Mouse (Mus musculus) kidney, postnatal 36 days (tissue): Measurements from ENCODE around the gene Ralgps1.

Experiments
- DNase-seq, 2 experiments: peaks; one replicate each; pipeline ENCODE4 v3.0.0; 2021 to 2022; ENCODE audit warnings: mixed read lengths in 2 of 2

Gene Ralgps1

GRCm38 (mm10) chr2:33320568-33320967 is 50.7 kb downstream of the Ralgps1 start:
- DNase-seq: no peak

- no peak for DNase-seq
Observed at GRCm38 (mm10) chr2:33319934-33320333, 51.4 kb downstream of the Ralgps1 start.

- DNase-seq: no peak
Observed at GRCm38 (mm10) chr2:33319455-33319854, 51.8 kb downstream of the Ralgps1 start.

DNA sequence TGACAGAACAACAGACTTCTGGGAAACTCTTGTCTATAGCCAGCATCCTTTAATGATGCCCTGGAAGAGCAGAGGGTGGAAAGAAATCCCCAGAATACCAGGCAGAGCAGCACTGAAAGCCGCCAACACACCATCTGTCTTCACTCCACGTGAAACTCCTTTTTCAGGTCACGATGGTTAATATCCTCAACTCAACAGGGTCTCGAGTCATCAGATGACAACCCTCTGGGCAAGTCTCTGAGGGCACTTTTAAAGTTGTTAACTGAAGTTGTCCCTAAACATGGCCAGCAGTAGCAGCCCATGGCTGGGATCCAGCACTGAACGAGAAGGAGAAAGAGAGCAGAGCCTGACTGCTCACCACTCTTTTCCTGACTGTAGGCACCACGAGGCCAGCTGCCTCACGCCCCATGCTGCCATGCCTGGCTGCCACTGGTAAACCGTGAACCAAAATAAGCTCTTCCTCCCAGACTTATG is 52.8 kb downstream of the Ralgps1 start:
- DNase-seq: no peak

DNA sequence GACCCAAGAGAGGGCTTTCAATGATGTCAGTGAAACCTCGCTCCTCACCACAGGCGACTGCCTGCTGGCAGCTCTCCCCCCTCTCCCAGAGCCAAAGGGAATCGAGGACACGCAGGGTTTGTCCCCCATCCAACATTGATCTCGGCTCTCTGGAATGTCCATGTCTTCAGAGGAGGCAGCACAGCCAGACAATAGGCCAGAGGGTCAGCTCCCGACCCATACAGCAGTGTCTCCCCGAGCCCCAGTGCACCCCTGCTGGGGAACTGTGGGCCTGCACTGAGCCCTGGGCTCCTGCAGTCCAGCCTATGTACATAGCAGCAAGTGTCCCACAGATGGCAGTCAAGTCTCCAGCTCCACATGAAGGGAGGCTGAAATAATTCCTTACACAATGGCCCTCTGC is 54.8 kb downstream of the Ralgps1 start:
- DNase-seq: peak; percentile 79 to 84

DNA sequence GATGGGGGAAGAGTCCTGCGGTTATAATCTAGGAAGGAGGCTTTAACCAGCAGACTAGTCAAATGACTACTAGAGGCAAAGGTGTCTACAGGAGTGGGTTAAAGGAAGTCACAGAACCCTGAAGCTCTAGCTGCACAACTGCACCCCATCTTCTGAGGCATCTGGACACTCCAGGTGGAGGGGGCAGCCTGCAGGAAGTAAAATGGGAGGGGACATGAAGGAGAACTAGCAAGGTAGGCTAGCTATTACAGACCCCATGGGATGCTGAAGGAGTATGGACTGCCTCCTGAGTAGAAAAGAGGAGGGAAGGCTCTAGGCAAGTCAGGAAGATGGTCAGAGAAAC is 55.3 kb downstream of the Ralgps1 start:
- no peak for DNase-seq

- DNase-seq: peak in 1 of 2 experiments; percentile 19
Observed at GRCm38 (mm10) chr2:33315233-33316062, 55.8 kb downstream of the Ralgps1 start.

- peak; percentile 9 to 18 for DNase-seq
Observed at GRCm38 (mm10) chr2:33309426-33309825, 61.9 kb downstream of the Ralgps1 start.

GRCm38 (mm10) chr2:33306565-33306964 is 64.7 kb downstream of the Ralgps1 start:
- DNase-seq: no peak

- DNase-seq: no peak
Observed at GRCm38 (mm10) chr2:33303416-33303947, 67.8 kb downstream of the Ralgps1 start.

DNA sequence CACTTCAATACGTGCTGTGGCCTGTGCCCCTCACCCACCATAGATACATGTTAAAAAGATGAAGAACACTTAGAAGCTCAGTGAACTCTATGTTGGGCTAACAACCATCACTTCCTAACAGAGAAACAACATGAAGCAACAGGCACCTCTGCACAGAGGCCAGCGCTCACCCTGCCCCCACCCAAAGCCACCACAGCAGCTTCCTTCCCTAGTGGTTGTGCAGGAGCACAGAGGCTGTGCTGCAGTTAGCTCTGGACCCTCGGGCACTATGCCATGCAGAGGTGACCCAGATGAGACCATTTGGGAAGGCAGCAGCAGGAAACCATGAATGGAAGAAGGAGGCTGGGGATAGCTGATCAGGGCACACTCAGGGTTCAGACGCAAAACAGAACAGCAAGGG is 68.5 kb downstream of the Ralgps1 start:
- no peak for DNase-seq

- DNase-seq: no peak
Observed at GRCm38 (mm10) chr2:33302405-33302804, 68.9 kb downstream of the Ralgps1 start.

DNA sequence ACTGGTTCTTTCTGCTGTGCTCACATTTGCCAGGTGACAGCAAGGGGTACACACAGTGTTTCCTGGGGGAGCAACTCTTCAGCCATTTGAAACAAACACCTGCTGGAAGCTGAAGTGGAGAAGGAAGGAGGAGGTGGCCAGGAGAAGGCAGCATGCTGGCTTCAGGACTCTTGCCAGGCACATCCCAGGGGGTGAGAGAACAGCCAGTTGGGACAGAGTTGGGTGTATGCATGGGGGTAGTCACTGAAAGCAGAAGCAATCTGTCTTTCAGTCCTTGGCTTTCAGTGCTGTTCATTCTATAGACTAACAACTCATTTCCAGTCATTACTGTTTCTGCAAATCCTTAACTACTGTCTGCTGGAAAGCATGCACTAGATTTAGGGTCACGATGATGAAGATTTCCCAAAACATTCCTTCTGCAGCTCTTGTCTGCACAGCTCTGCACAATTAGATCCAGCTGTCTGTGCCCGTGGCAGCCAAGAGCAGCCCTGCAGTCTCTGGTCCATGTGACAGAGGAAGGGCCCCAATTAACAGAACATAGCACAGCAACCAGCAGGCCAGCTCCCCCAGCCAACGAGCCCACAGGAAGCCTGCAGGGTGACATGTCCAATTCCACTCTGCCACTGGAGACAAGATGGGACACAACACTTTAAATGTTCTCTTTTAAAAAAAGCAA is 70.8 kb downstream of the Ralgps1 start:
- DNase-seq: peak; percentile 12 to 17

GRCm38 (mm10) chr2:33298928-33299327 is 72.4 kb downstream of the Ralgps1 start:
- DNase-seq: peak in 1 of 2 experiments; percentile 17

GRCm38 (mm10) chr2:33295115-33295514 is 76.2 kb downstream of the Ralgps1 start:
- DNase-seq: no peak

DNA sequence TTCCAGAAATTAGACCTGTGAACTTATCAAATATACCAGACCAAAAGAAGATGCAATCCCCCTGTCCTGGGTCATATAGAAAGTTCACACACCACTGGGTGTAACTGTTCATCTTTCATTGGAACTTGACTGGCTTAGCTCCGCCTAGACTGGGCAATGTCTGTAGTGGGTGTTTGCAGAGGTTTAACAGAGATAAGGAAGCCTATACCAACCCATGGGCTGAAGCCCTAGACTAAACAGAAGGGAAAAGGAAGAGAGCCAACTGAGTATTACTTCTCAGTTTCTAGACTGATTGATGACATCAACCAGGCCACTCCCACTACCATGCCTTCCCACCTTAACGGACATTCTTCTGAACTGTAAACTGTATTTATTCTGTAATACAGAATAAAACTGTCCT is 79.2 kb downstream of the Ralgps1 start:
- no peak for DNase-seq

GRCm38 (mm10) chr2:33290491-33290890 is 80.8 kb downstream of the Ralgps1 start:
- DNase-seq: no peak

DNA sequence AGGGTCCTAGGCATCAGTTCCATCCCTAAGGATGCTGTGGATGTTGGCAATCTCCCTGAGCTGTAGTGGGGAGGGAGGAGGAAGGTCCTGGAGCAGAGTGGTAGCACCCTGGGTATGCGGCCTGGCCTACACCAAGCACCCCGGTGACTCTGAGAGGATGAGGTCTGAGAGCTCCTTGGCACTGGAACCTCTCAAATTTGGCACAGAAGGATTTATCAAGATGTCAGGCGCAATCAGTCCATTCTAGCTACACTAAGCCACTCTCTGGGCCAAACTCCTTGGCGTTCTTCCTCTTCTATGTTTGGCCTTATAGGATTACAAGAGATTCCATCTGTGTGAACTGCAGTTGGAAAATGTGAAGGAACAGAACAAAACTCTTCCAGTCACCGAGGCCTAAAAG is 82.4 kb downstream of the Ralgps1 start:
- DNase-seq: no peak

DNA sequence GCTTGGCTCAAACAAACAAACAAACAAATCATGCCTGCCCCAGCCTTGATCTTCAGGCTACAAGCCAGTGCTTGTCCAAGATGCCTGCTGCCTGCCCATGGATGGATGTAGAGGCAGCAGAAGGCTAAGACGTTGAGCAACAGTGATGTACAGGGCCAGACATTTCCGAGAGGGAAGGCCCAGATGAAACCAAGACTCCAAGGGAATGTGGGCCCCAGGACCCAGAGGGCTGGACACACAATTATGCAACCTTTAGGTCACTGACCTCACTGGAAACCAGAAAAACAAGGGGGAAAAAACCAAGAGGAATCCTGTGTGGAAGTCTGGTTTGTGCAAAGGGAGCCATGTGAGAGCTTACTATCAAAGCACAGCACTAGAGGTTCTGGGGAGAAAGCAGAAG is 87.6 kb downstream of the Ralgps1 start:
- DNase-seq: peak; percentile 18 to 46

DNA sequence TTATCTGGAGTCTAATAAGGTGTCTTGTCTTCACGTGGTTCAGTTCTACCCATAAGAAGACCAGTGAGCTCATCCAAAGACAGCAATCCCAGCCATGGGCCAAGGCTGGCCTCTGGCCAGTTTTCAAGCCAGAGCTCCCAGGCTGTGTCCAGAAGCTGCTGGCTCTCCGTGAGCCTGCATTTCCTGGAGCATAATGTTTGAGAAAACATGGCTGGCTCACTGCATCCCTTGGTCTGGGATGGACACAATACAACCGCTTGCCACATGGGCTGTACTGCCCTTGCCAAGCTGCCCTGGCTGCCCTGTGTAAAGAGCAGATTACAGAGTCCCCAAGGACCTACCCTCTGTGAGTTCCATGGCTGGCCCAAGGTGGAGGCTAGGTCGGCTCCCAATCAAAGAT is 88.4 kb downstream of the Ralgps1 start:
- peak; percentile 39 to 52 for DNase-seq

DNA sequence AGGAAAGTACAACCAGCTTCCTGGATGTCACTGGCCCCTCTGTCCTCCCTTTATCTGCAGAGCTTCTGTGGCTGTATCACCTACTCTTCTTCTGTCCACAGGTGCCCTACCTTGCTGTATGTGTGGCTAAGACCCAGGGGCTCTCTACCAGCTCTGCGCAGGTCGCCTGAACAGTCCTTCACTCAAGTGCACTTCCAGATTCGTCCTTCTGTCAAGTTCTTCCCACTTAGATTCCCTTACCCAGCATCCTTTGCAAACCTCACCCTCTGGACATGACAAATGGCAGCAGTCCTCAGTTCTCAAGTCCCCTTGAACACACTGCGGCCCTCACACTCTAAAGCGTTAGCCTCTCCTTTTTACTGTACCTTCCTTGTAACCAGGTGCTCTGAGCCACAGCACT is 89.5 kb downstream of the Ralgps1 start:
- DNase-seq: no peak

- no peak for DNase-seq
Observed at GRCm38 (mm10) chr2:33280525-33280924, 90.8 kb downstream of the Ralgps1 start.

DNA sequence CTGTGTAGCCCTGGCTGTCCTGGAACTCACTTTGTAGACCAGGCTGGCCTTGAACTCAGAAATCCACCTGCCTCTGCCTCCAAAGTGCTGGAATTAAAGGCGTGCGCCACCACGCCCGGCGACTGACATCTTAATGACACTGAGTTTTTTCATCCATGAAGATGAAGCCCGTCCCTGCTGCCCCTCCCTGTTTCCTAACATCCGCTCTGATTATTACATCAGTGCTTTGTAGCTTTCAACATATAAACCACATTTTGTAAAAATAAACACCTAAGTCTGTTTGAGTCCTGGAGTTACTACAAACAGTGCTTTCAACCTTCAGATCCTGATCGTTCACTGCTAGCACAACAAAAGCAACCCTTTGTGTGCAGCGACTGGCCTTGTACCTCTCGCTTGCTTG is 91.5 kb downstream of the Ralgps1 start:
- DNase-seq: no peak
